Mouse (Mus musculus) neural tube, embryonic 10.5 days (tissue): ENCODE results near the gene Sart1.
"Not testable (repeated sequence)": the region's sequence is repeated elsewhere in the genome, so short reads cannot be mapped to it uniquely, and the experiment has no call there.

Experiments used
- DNase-seq: peaks from one replicate; pipeline ENCODE4 v3.0.0-alpha.2; 2017; ENCODE audit warnings: low spot score; ENCODE audit errors: extremely low spot score

The Sart1 gene

GRCm38 (mm10) chr19:5418750-5419466, 30.4 kb upstream of the Sart1 start:
- no peak for DNase-seq

- DNase-seq: no peak
Measured at GRCm38 (mm10) chr19:5414534-5414957, 26.0 kb upstream of the Sart1 start.

- DNase-seq: no peak
Measured at GRCm38 (mm10) chr19:5413840-5414239, 25.3 kb upstream of the Sart1 start.

- no peak for DNase-seq
Measured at GRCm38 (mm10) chr19:5411961-5412360, 23.5 kb upstream of the Sart1 start.

GRCm38 (mm10) chr19:5410641-5411040, 22.1 kb upstream of the Sart1 start:
- no peak for DNase-seq

GRCm38 (mm10) chr19:5409068-5409467, 20.6 kb upstream of the Sart1 start:
- no peak for DNase-seq

GRCm38 (mm10) chr19:5408057-5409001, 19.8 kb upstream of the Sart1 start:
- no peak for DNase-seq

GRCm38 (mm10) chr19:5407133-5407532, 18.6 kb upstream of the Sart1 start:
- peak; percentile 54 for DNase-seq

GRCm38 (mm10) chr19:5406531-5407126, 18.1 kb upstream of the Sart1 start:
- DNase-seq: peak; percentile 60

GRCm38 (mm10) chr19:5405924-5406323, 17.4 kb upstream of the Sart1 start:
- no peak for DNase-seq

- DNase-seq: no peak
Measured at GRCm38 (mm10) chr19:5402293-5402692, 13.8 kb upstream of the Sart1 start, which contains the start of gene Tsga10ip. TSS of gene Tsga10ip (minus strand) at chr19:5402526.

GRCm38 (mm10) chr19:5401073-5401472, 12.6 kb upstream of the Sart1 start:
- not testable (repeated sequence) for DNase-seq

- DNase-seq: no peak
Measured at GRCm38 (mm10) chr19:5395371-5395770, 6.9 kb upstream of the Sart1 start.

GRCm38 (mm10) chr19:5394168-5394567, 5.7 kb upstream of the Sart1 start:
- DNase-seq: no peak

GRCm38 (mm10) chr19:5392892-5393291, 4.4 kb upstream of the Sart1 start:
- DNase-seq: no peak

GRCm38 (mm10) chr19:5390416-5390815, 1.9 kb upstream of the Sart1 start:
- no peak for DNase-seq

- DNase-seq: no peak
Measured at GRCm38 (mm10) chr19:5389647-5390046, 1.1 kb upstream of the Sart1 start.

GRCm38 (mm10) chr19:5388011-5388441, 477 bp downstream of the Sart1 start:
- DNase-seq: no peak

- no peak for DNase-seq
Measured at GRCm38 (mm10) chr19:5384715-5385114, 3.8 kb downstream of the Sart1 start.

- DNase-seq: no peak
Measured at GRCm38 (mm10) chr19:5383326-5383725, 5.2 kb downstream of the Sart1 start.

- DNase-seq: no peak
Measured at GRCm38 (mm10) chr19:5377446-5377845, 11.1 kb downstream of the Sart1 start.

- no peak for DNase-seq
Measured at GRCm38 (mm10) chr19:5374748-5375147, 13.8 kb downstream of the Sart1 start.
